Mouse (Mus musculus) heart, postnatal 36 days (tissue): ENCODE results near the gene Vmn2r106. TPM values are rescaled to one million over a fixed set of nuclear protein-coding genes. Genes with fewer than 3 reads are reported as not detected.

Experiments
- DNase-seq, 2 experiments: peaks; one replicate each; pipeline ENCODE4 v3.0.0; 2021 to 2022
- intact Hi-C: fragments of 180-260 bp; cut with DNase I; formaldehyde crosslinking; loops from one replicate; pipeline ENCODE4 v1.15.1; 2025
- total RNA-seq, 2 experiments: library from RNA; stranded (reverse); gene quantifications; 2 replicates each; pipeline ENCODE4 v1.2.3; 2021

The Vmn2r106 gene
- not detected for total RNA-seq

DNA sequence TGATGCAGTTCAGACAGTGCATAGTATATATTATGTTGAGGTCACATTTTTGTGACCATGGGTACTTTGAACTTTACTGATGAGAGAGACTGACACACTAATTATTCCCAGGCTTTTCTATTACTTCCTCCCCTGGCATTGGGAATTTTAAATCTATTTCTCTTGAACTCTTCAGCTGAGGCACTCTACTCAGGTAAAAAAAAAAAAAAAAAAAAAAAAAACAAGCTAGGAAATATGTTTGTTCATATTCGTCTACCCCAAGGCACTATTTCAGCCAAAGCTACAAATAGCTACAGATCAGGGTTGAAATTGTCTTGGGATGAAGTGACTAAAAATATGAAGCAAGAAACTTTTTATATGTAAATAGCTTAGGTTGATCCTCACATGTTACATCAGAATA is at the start of gene Vmn2r106:
Gene Vmn2r106, minus strand, starts transcription at position 101 of the 400 bp plus-strand sequence.
- no peak for DNase-seq
- intact Hi-C loops: no loop called here

DNA sequence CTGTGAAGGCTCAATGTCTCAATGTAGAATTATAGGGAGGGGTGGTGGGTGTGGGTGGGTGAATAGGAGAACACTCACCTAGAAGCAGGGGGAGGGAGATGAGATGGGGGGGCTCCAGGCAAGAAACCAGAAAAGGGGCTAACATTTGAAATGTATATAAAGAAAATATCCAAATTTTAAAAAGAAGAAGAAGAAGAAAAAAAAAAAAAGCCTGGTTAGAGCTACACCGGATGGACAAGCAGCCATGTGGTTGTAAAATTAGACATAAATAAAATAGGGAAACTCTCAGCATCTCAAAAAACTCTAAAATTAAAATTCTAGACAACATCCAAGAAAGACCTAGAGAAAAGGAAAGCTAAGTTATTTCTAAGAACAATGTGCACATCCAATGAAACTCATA is 20.4 kb upstream of the Vmn2r106 start:
- no peak for DNase-seq
- intact Hi-C loops: no loop called here

DNA sequence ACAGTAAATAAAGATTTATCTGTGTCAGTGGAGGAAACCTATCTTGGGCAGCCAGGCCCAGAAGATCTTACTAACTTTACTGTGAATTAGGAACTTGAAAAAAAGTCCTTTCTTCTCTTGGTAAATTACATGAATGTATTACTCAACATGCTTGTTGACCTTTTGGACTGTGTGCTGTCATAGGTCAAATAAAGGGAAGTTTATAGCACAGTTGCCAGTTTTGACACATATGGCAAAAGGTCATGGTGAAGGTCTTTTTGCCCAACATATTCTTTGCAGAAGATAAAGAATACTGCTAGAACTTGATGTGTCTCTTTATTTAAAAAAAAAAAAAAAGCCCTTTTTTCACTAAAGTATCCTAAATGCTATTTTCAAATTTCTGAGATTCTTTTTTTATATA is 1.6 kb upstream of the Vmn2r106 start:
- intact Hi-C loops: no loop called here
- no peak for DNase-seq

DNA sequence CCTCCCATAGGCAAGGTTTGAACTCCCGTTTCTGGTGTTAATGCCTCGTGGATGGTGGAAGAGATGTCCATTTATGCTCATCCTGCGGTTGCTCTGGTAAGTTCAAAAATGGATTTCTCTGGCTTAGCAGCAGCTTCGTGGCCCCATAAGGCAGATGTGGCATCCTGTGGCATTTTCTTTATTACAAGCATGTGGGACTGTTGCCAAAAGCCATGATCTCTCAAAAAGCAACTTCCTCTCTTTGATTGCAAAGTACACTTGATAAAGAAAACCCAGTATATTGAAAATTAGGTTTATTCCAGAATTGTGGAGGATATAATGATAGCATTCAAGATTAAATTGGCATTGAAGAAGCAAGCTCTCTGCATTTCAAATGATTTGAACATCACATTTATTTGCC is 29.8 kb downstream of the Vmn2r106 start:
- intact Hi-C loops: no loop called here
- no peak for DNase-seq

DNA sequence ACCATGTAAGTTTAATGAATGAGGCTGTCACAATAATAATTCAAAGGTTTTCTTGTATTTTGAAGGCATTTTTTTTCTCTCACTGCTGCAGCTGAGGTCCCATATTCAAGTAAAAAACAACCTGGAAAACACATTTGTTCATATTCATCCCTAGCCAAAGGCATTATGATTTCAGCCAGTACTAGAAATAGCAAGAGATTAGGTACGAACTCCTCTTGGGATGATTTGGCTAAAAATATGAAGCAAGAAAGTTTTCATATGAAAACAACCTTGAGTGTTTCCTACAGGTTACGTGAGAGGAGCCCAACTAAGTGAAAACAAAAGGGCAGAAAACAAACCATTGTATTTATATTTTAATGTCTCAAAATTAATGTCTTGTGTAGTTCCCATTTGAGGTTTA is 50.4 kb downstream of the Vmn2r106 start, which contains the start of gene Vmn2r105:
Gene Vmn2r105, minus strand, starts transcription at position 101 of the 400 bp plus-strand sequence.
- no peak for DNase-seq

More for the DNA sequence above, 50.4 kb downstream of the Vmn2r106 start, which contains the start of gene Vmn2r105:
- intact Hi-C loops: no loop called here

Other genes with a start within 250 kb of the Vmn2r106 start
- not detected for gene Vmn2r104, start 237.2 kb downstream of the Vmn2r106 start, total RNA-seq
- gene Fpr-rs7, start 171.3 kb downstream of the Vmn2r106 start, total RNA-seq: not detected
- gene Fpr-rs6, start 102.5 kb downstream of the Vmn2r106 start, total RNA-seq: not detected
- not detected for gene Vmn2r105, start 50.5 kb downstream of the Vmn2r106 start, total RNA-seq
- not detected for gene Vmn2r107, start 59.7 kb upstream of the Vmn2r106 start, total RNA-seq
- not detected for gene Vmn1r224, start 128.6 kb upstream of the Vmn2r106 start, total RNA-seq
- gene Vmn2r108, start 195.8 kb upstream of the Vmn2r106 start, total RNA-seq: not detected
- gene Vmn1r225, start 212.6 kb upstream of the Vmn2r106 start, total RNA-seq: not detected